Mouse (Mus musculus): ENCODE results near the gene Erlec1. TPM values are rescaled to one million over a fixed set of nuclear protein-coding genes. Genes with fewer than 3 reads are reported as not detected.

Erlec1 gene
- total RNA-seq, 2 experiments from 2014 or later, result 54.0 to 56.0 TPM

Other genes with a start within 250 kb of the Erlec1 start
- 10 to 100 TPM; 51.2 to 60.7 TPM for gene Psme4, start 182.6 kb downstream of the Erlec1 start, total RNA-seq (2021)
- gene Gpr75, start 69.0 kb downstream of the Erlec1 start, total RNA-seq (2021), result 1 to 10 TPM; 7.1 to 9.1 TPM
- gene Asb3, start 68.9 kb downstream of the Erlec1 start, total RNA-seq (2021), result 10 to 100 TPM; 16.7 to 19.8 TPM
- gene Chac2, start 32.0 kb upstream of the Erlec1 start, total RNA-seq (2021), result 10 to 100 TPM; 14.8 to 16.0 TPM
- not detected for gene Gm17332, start 228.1 kb upstream of the Erlec1 start, total RNA-seq (2021)